Mouse (Mus musculus): Measurements from ENCODE around the gene Cmbl.

The Cmbl gene

DNA sequence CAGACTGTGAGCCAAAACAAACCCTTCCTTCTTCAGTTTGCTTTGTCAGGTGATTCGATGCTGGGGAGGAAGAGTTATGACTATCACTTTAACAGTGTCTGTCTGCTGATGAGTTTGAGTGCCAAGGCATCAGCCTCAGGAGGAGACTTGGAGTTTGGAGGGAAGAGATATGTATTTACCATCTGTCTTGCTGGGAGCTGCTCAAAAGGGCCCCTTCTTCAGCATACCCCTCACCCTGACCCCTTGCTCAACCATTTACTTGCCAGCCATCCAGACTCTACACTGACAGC is 24.7 kb upstream of the Cmbl start:
- no peak for DNase-seq (ENCODE audit: low read depth in 1 of 2, low spot score in 2 of 2)

GRCm38 (mm10) chr15:31542013-31542958 is 22.9 kb upstream of the Cmbl start:
- no peak for DNase-seq (ENCODE audit: low read depth in 1 of 2, low spot score in 2 of 2)

GRCm38 (mm10) chr15:31543246-31543645 is 21.9 kb upstream of the Cmbl start:
- no peak for DNase-seq (ENCODE audit: low read depth in 1 of 2, low spot score in 2 of 2)

GRCm38 (mm10) chr15:31545058-31545457 is 20.1 kb upstream of the Cmbl start:
- no peak for DNase-seq (ENCODE audit: low read depth in 1 of 2, low spot score in 2 of 2)

GRCm38 (mm10) chr15:31546291-31546690 is 18.9 kb upstream of the Cmbl start:
- no peak for DNase-seq (ENCODE audit: low read depth in 1 of 2, low spot score in 2 of 2)

DNA sequence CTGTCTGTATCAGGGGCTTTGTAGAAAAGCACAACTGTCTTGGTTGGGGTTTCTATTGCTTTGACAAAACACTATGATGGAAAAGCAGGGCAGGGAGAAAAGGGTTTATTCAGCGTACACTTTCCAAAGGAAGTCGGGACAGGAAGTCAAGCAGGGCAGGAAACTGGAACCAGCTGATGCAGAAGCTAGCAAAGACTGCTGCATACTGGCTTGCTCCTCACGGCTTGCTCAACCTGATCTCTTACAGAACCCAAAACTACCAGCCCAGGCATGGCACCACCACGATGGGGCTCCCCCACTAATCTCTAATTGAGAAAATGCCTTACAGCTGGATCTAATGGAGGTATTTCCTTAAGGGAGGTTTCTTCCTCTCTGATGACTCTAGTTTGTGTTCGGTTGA is 17.8 kb upstream of the Cmbl start:
- no peak for DNase-seq (ENCODE audit: low read depth in 1 of 2, low spot score in 2 of 2)

DNA sequence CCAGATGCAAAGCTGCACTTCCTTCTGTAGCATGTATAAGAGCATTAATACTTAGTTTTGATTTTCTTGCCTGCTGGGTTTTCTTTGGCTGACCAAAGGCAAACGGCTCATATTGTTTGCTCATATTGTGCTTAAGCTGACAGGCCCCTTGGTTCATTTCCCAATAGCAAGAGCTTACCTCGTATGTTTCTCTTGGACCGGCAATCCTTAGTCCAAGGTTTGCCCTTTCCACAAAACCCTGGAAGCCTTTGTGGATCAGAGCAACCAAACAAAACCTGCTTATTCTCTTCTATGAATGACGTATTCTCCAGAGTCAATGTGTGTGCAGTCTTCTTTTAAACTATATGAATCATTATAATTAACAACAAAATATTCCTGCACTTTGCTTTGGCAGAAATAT is 14.8 kb upstream of the Cmbl start:
- no peak for DNase-seq (ENCODE audit: low read depth in 1 of 2, low spot score in 2 of 2)

DNA sequence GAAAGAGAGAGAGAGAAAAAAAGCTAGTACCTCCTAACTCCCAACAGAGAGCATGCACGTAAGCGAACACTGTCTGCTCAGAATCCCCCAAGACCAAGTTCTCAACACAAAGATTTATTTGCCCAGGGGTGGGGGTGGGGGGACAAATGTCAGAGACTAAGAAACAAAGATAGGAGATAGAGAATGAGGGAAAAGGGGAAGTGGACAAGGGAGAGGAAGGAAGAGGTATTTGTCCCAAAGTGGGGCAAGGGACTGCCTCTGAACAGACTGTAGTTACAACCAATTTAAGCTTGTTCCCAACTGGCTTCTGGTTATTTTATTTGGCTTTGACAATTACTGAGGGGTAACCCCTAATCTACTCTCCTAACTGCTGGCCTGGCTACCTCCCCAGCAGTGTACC is 10.3 kb upstream of the Cmbl start:
- DNase-seq (ENCODE audit: low read depth in 1 of 2, low spot score in 2 of 2) = no peak

GRCm38 (mm10) chr15:31561390-31561789 is 3.8 kb upstream of the Cmbl start:
- DNase-seq (ENCODE audit: low read depth in 1 of 2, low spot score in 2 of 2) = no peak

- DNase-seq (ENCODE audit: low read depth in 1 of 2, low spot score in 2 of 2) = no peak
These were observed 3.2 kb upstream of the Cmbl start for GRCm38 (mm10) chr15:31561976-31562375.

DNA sequence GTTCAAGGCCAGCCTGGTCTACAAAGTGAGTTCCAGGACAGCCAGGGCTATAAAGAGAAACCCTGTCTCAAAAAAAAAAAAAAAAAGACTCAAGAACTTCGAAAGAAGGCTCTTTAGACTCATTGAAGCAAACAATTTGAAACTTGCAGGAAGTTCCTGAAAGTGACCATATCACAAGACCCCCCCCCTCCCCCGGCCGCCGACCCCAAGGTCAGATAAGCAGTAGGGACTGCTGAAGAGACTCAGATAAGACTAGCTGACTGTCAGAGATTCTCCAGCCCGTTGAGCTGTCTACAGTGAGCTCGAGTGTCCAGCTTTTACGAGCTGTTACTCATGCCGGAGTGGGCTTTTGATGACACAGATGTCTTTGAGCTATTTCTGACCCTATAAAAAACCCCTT is 2.3 kb upstream of the Cmbl start:
- DNase-seq (ENCODE audit: low read depth in 1 of 2, low spot score in 2 of 2) = no peak

- no peak for DNase-seq (ENCODE audit: low read depth in 1 of 2, low spot score in 2 of 2)
These were observed 1.3 kb upstream of the Cmbl start for GRCm38 (mm10) chr15:31563577-31564546.

DNA sequence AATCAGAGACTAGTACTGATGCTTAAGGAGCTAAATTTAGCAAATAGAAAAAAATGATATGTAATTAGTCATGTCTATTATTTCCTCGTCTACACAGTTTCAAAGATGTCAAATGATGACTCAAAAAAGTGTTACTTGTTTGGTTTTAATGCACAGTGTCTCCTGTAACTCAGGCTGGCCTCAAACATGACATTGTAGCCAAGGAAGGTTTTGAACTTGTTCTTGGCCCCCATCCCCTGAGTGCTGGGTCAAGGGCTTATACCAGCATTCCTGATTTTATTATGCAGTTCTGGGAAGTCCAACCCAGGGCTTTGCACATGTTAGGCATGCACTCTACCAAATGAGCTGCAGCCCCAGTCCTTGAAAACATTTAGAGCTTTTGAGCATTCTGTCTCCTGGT is 597 bp downstream of the Cmbl start:
- no peak for DNase-seq (ENCODE audit: low read depth in 1 of 2, low spot score in 2 of 2)

DNA sequence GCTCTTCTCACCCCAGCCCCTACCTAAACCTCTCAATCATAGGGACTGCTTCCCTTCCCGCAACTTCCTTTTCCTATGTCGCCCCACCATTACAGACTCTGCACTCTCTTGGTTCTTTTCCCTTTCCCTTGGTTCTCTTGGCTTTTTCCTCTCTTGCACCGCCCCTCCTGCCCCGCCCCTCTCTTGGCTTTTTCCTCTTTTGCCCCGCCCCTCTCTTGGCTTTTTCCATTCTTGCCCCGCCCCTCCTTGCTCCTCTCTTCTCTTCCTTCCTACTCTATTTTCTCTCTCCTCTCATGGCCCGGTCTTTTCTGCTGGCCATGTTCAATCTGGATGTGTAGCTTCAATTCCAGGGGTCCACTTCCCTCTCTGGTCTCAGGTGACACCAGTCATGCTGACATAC is 2.2 kb downstream of the Cmbl start:
- no peak for DNase-seq (ENCODE audit: low read depth in 1 of 2, low spot score in 2 of 2)

DNA sequence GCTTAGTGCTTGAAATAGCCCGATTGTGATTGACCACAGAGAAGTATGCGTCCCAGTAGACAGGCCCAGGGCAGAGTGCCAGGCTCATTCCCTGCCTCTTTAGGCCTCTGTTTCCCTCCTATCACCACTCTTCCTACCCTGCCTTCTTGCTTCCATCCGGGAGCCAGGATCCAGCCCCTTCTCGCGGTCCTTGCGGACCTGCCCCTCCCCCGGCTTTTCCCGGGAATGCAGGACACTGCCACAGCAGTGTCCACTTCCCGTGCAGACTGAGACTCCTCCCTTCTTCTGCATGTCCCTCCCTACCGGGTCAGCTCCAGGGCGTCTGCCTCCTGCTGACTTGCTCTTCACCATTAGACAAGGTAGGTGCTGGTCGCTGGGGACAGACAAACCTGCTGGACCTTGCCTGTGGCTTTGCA is 3.4 kb downstream of the Cmbl start:
- DNase-seq (ENCODE audit: low read depth in 1 of 2, low spot score in 2 of 2) = no peak

DNA sequence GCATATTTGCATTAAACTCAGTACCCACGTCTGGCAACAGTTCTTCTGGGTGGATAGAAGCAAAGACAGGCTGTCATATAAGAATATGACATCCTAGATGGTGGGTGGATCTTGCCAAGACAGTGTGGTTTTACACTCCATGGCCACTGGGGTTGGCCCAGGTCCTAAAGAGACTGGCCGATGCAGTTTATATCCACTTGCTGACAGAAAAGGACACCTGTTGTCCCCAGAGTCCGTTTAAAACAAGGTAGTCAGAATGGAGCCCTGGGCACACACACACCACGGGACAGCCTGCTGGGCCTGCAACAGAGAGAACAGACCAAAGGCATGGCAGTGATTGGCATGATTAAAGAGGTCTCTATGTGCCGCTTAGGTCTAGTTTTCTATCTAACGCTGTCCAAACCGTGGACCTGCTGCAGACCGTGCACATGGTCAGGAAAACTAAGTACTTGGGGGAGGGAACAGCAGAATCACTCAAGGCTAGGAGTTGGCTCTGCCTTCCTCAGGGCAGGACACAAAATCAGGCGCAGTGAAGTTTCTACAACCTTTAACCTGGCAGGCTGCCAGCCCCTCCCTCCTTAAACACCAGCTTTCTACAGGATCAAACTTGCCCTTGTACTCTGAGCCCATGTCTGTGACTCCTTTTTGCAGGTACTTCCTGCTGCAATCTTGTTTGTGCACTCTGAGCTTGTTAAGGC is 4.3 kb downstream of the Cmbl start:
- DNase-seq (ENCODE audit: low read depth in 1 of 2, low spot score in 2 of 2) = no peak

DNA sequence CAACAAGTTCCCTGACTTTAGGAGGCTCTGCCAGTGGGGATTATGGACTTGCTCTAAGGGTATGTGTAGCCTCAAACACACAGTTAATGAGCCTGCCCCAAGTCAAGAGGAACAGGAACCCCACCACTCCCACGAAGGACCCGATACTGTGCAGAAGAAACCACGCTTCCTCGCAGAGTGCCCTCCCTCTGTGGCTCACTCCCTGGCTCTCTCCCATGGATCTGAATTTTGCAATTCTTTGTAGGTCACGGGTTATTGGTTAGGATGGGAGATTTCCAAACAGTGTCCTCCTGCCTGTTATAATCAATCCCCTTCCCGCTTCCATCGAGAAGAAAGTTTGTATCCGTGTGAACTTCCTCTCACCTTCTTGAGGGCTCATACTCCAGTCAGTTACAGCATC is 5.8 kb downstream of the Cmbl start:
- no peak for DNase-seq (ENCODE audit: low read depth in 1 of 2, low spot score in 2 of 2)

GRCm38 (mm10) chr15:31571906-31572722 is 6.9 kb downstream of the Cmbl start:
- DNase-seq (ENCODE audit: low read depth in 1 of 2, low spot score in 2 of 2) = no peak

- no peak for DNase-seq (ENCODE audit: low read depth in 1 of 2, low spot score in 2 of 2)
These were observed 8.1 kb downstream of the Cmbl start for GRCm38 (mm10) chr15:31573287-31573686.

DNA sequence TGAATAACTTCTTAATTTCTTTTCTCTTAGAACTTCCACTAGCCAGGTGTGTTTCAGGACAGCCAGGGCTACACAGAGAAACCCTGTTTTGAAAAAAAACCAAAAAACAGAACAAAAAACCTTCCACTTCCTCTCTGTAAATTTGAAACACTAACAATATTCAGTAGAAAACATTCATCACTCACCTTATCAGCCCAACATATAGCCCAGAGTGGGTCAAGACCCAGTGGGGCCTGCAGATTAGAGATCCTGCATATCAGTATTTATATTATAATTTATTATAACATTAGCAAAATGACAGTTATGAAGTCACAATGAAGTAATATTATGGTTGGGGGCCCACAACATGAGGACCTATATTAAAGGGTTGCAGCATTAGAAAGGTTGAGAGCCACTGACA is 8.5 kb downstream of the Cmbl start:
- DNase-seq (ENCODE audit: low read depth in 1 of 2, low spot score in 2 of 2) = no peak

GRCm38 (mm10) chr15:31576076-31576475 is 10.9 kb downstream of the Cmbl start:
- no peak for DNase-seq (ENCODE audit: low read depth in 1 of 2, low spot score in 2 of 2)
